Mouse (Mus musculus) G1E (cell line): ENCODE measurements around the gene Akna. TPM values are rescaled to one million over a fixed set of nuclear protein-coding genes. Genes with fewer than 3 reads are reported as not detected.

ENCODE experiments used
- ATAC-seq: 2 replicates; pipeline ENCODE4 v1.8.0; 2016; ENCODE audit warnings: mild to moderate bottlenecking; ENCODE audit not compliant: insufficient number of reproducible peaks, poor library complexity, low FRiP score, severe bottlenecking; ENCODE audit errors: extremely low read depth
- DNase-seq: peaks from one replicate; pipeline ENCODE4 v3.0.0; 2012; ENCODE audit warnings: low spot score
- H3K27me3 ChIP-seq: 2 replicates; pipeline ENCODE4 v1.6.1; 2012; ENCODE audit warnings: mild to moderate bottlenecking, low read length, inconsistent platforms; ENCODE audit not compliant: insufficient read depth
- H3K36me3 ChIP-seq: replicated peaks from 2 replicates; pipeline ENCODE3; 2012; ENCODE audit warnings: mild to moderate bottlenecking, inconsistent platforms
- H3K4me1 ChIP-seq: 2 replicates; pipeline ENCODE4 v1.6.1; 2012; ENCODE audit warnings: low read depth, low read length, inconsistent platforms, mixed read lengths; ENCODE audit not compliant: insufficient read depth
- H3K4me3 ChIP-seq: 2 replicates; pipeline ENCODE4 v1.5.1; 2012; ENCODE audit warnings: low read depth, mild to moderate bottlenecking, inconsistent platforms, low read length, moderate library complexity, mixed read lengths
- H3K9me3 ChIP-seq: replicated peaks from 2 replicates; pipeline ENCODE4 v1.6.1; 2012; ENCODE audit warnings: inconsistent platforms
- CTCF ChIP-seq: IDR thresholded peaks from 2 replicates; pipeline ENCODE4 v1.5.1; 2012; ENCODE audit warnings: low read depth, low read length, inconsistent platforms, mixed read lengths
- GATA1 ChIP-seq: IDR thresholded peaks from 2 replicates; pipeline ENCODE4 v1.6.1; 2012; ENCODE audit warnings: borderline replicate concordance, low read length, inconsistent platforms, mixed read lengths
- GATA2 ChIP-seq: IDR thresholded peaks from 2 replicates; pipeline ENCODE4 v1.6.1; 2012; ENCODE audit warnings: low read depth, low read length, inconsistent platforms, borderline replicate concordance
- POLR2AphosphoS5 ChIP-seq: IDR thresholded peaks from 2 replicates; pipeline ENCODE4 v1.6.1; 2012; ENCODE audit warnings: low read depth, low read length, inconsistent platforms; ENCODE audit not compliant: insufficient replicate concordance
- TAL1 ChIP-seq: conservative IDR thresholded peaks from 2 replicates; pipeline ENCODE4 v1.6.1; 2012; ENCODE audit warnings: low read depth, low read length, inconsistent platforms, mixed read lengths
- polyA plus RNA-seq: library from polyadenylated mRNA; stranded (reverse); fragments of >175 nt; gene quantifications from 2 replicates; pipeline ENCODE4 v1.2.3, GENCODE M21; 2012
- total RNA-seq, 2 experiments: library from RNA; stranded (forward) in 1 of 2; stranded (reverse) in 1 of 2; fragments of 200-1000 nt in 1 of 2; fragments of >200 nt in 1 of 2; fragmentation: Nextera tagmentation in 1 of 2; gene quantifications; 2 replicates each; pipeline ENCODE4 v1.2.3; 2014 to 2017

The Akna gene
- total RNA-seq (2014; fragmentation: Nextera tagmentation): 1.1 TPM in 1 of 2 replicates, not detected in the other
- under 0.01 and 0.11 TPM in 2 replicates for total RNA-seq (2017)
- polyA plus RNA-seq: 0.01 TPM in 2 replicates

- H3K36me3 ChIP-seq: no peaks in the 10 kb centered on the region
- TF ChIP-seq GATA2: no peak
- TF ChIP-seq TAL1: no peak
- no peak for TF ChIP-seq POLR2AphosphoS5
- TF ChIP-seq GATA1: no peak
- no peak for TF ChIP-seq CTCF
- peaks cover 91% of the 10 kb centered on the region for H3K9me3 ChIP-seq
- H3K4me1 ChIP-seq: no peaks in the 10 kb centered on the region
- DNase-seq (no peak), ATAC-seq (no peak)
- H3K4me3 ChIP-seq: no peak within 1 kb of the TSS; the same call in 1 of the 2 replicates
- no peaks in the 10 kb centered on the region for H3K27me3 ChIP-seq
Observed at GRCm38 (mm10) chr4:63403040-63403959, at the start of gene Akna. Gene Akna (minus strand): TSS chr4:63403354.

GRCm38 (mm10) chr4:63452555-63452954, 49.4 kb upstream of the Akna start:
- Histone ChIP-seq H3K27me3 (no peaks in the 10 kb centered on the region), H3K9me3 (peaks cover 74% of the 10 kb centered on the region), H3K36me3 (no peaks in the 10 kb centered on the region), H3K4me1 (no peaks in the 10 kb centered on the region), H3K4me3 (no peak overlapping the region)
- DNase-seq (no peak), ATAC-seq (no peak)
- TF ChIP-seq GATA1: no peak
- no peak for TF ChIP-seq TAL1
- TF ChIP-seq POLR2AphosphoS5: no peak
- TF ChIP-seq CTCF: no peak
- no peak for TF ChIP-seq GATA2

GRCm38 (mm10) chr4:63450551-63450950, 47.4 kb upstream of the Akna start:
- peaks cover 68% of the 10 kb centered on the region for H3K9me3 ChIP-seq
- no peak overlapping the region for H3K4me3 ChIP-seq
- no peak for DNase-seq
- TF ChIP-seq POLR2AphosphoS5: no peak
- TF ChIP-seq GATA2: no peak
- TF ChIP-seq GATA1: no peak
- no peak for TF ChIP-seq CTCF
- no peak for TF ChIP-seq TAL1
- no peaks in the 10 kb centered on the region for H3K36me3 ChIP-seq
- no peaks in the 10 kb centered on the region for H3K27me3 ChIP-seq
- ATAC-seq: no peak
- no peaks in the 10 kb centered on the region for H3K4me1 ChIP-seq

GRCm38 (mm10) chr4:63444362-63445066, 41.4 kb upstream of the Akna start:
- Histone ChIP-seq H3K4me3 (no peak overlapping the region), H3K9me3 (peaks cover 68% of the 10 kb centered on the region), H3K36me3 (no peaks in the 10 kb centered on the region), H3K27me3 (no peaks in the 10 kb centered on the region), H3K4me1 (no peaks in the 10 kb centered on the region)
- ATAC-seq (no peak), DNase-seq (no peak)
- TF ChIP-seq POLR2AphosphoS5: no peak

- ATAC-seq (no peak), DNase-seq (no peak)
- Histone ChIP-seq H3K9me3 (peaks cover 70% of the 10 kb centered on the region), H3K4me1 (no peaks in the 10 kb centered on the region), H3K36me3 (no peaks in the 10 kb centered on the region), H3K27me3 (no peaks in the 10 kb centered on the region), H3K4me3 (no peak overlapping the region)
- TF ChIP-seq TAL1 (no peak), GATA1 (no peak), GATA2 (no peak), POLR2AphosphoS5 (no peak), CTCF (no peak)
Observed at GRCm38 (mm10) chr4:63443101-63443500, 39.9 kb upstream of the Akna start.

- peaks cover 79% of the 10 kb centered on the region for H3K9me3 ChIP-seq
- no peak for DNase-seq
- no peak overlapping the region for H3K4me3 ChIP-seq
- no peak for TF ChIP-seq POLR2AphosphoS5
- TF ChIP-seq CTCF: no peak
- no peak for TF ChIP-seq GATA2
- no peak for TF ChIP-seq GATA1
- TF ChIP-seq TAL1: no peak
- no peak for ATAC-seq
- no peaks in the 10 kb centered on the region for H3K27me3 ChIP-seq
- H3K4me1 ChIP-seq: no peaks in the 10 kb centered on the region
- H3K36me3 ChIP-seq: no peaks in the 10 kb centered on the region
Observed at GRCm38 (mm10) chr4:63441616-63442015, 38.5 kb upstream of the Akna start.
